8 mouse cellular contexts compared by ENCODE assay signal in genomic region chr1:172247679-172248078, GRCm38 (mm10). TPM values are rescaled to one million over a fixed set of nuclear protein-coding genes. Genes with fewer than 3 reads are reported as not detected.
DNase-seq lines count a peak whose midpoint lies in the region; ATAC-seq and TF ChIP-seq lines count a peak whose summit lies in the region.
"Had no signal": no experiment of that assay in that cellular context is flagged by ENCODE, and none has a peak within 500 bp of the region (broad histone marks: within the 10 kb centered on the region; RNA-seq: fewer than 3 reads in every experiment).

No protein-coding gene starts in this region.

- no peaks in the 10 kb centered on the region for H3K27me3 ChIP-seq in forebrain, embryonic 15.5 days
- no peaks in the 10 kb centered on the region for H3K27me3 ChIP-seq in kidney, postnatal 0 days (ENCODE audit: insufficient read depth, low read length)
- H3K27me3 ChIP-seq in midbrain, embryonic 16.5 days (ENCODE audit: control insufficient read depth, insufficient read depth, low read depth, low read length): no peaks in the 10 kb centered on the region

- ATAC-seq in forebrain, embryonic 15.5 days (replicated peaks): peak; percentile 60; the same call in 1 of the 2 replicates
- ATAC-seq in kidney, postnatal 0 days (replicated peaks; ENCODE audit: low FRiP score, low read depth): peak; percentile 33; the same call in 1 of the 2 replicates
- ATAC-seq in midbrain, embryonic 16.5 days: peak; percentile 68; the same call in 1 of the 2 replicates

- intact Hi-C loops in left cerebral cortex, adult 2 months (cut with DNase I): no loop called here
- intact Hi-C loops in left cerebral cortex, postnatal 25 days (cut with DNase I): no loop called here

- H3K4me2 ChIP-seq in forebrain, embryonic 15.5 days (replicated peaks): no peak overlapping the region
- H3K4me2 ChIP-seq in kidney, postnatal 0 days (ENCODE audit: low read length): no peak overlapping the region
- H3K4me2 ChIP-seq in midbrain, embryonic 16.5 days (ENCODE audit: low read length): no peak overlapping the region

- no peak overlapping the region for H3K9ac ChIP-seq in forebrain, embryonic 15.5 days (replicated peaks)
- no peak overlapping the region for H3K9ac ChIP-seq in kidney, postnatal 0 days (ENCODE audit: low read depth, low read length)
- no peak overlapping the region for H3K9ac ChIP-seq in midbrain, embryonic 16.5 days (ENCODE audit: low read depth, low read length)

- H3K4me1 ChIP-seq in forebrain, embryonic 15.5 days: 0 out of 2 replicates have a peak, but pooled peaks cover 8% of the 10 kb centered on the region
- 0 out of 2 replicates have a peak, but pooled peaks cover 4% of the 10 kb centered on the region for H3K4me1 ChIP-seq in kidney, postnatal 0 days (replicated peaks; ENCODE audit: insufficient read depth, low read length)
- H3K4me1 ChIP-seq in midbrain, embryonic 16.5 days (ENCODE audit: control insufficient read depth, insufficient read depth, low read length): no peaks in the 10 kb centered on the region

- 36% methylated on average over 2 of the region's 2 CpGs for WGBS in forebrain, embryonic 15.5 days
- WGBS in kidney, postnatal 0 days: 45% methylated on average over 2 of the region's 2 CpGs
- WGBS in midbrain, embryonic 16.5 days: 41% methylated on average over 2 of the region's 2 CpGs

- peak; percentile 54 for TF ChIP-seq CTCF in left cerebral cortex, adult 2 months (IDR thresholded peaks at IDR 0.05)
- TF ChIP-seq CTCF in kidney, postnatal 0 days (IDR thresholded peaks at IDR 0.05; ENCODE audit: low read depth): peak; percentile 71

- H3K36me3 ChIP-seq in forebrain, embryonic 15.5 days: no peaks in the 10 kb centered on the region
- no peaks in the 10 kb centered on the region for H3K36me3 ChIP-seq in kidney, postnatal 0 days (ENCODE audit: insufficient read depth, low read length)
- H3K36me3 ChIP-seq in midbrain, embryonic 16.5 days (ENCODE audit: control insufficient read depth, insufficient read depth, low read length): no peaks in the 10 kb centered on the region

- H3K9me3 ChIP-seq in forebrain, embryonic 15.5 days: no peaks in the 10 kb centered on the region
- H3K9me3 ChIP-seq in kidney, postnatal 0 days (replicated peaks; ENCODE audit: low read length): no peaks in the 10 kb centered on the region
- no peaks in the 10 kb centered on the region for H3K9me3 ChIP-seq in midbrain, embryonic 16.5 days (replicated peaks; ENCODE audit: control insufficient read depth, low read length, poor library complexity, severe bottlenecking)

- H3K4me3 ChIP-seq in left cerebral cortex, adult 2 months: no peak overlapping the region
- H3K4me3 ChIP-seq in forebrain, embryonic 15.5 days: no peak overlapping the region
- H3K4me3 ChIP-seq in kidney, postnatal 0 days (replicated peaks; ENCODE audit: low read depth, low read length): no peak overlapping the region
- no peak overlapping the region for H3K4me3 ChIP-seq in midbrain, embryonic 16.5 days (ENCODE audit: low read depth, low read length)
- H3K4me3 ChIP-seq: erythroblast, embryonic 14.5 days had no signal

- no peak for DNase-seq in left cerebral cortex, adult 2 months (ENCODE audit: extremely low spot score in 1 of 2, low spot score in 2 of 2)
- DNase-seq in left cerebral cortex, postnatal 25 days (ENCODE audit: low spot score in 2 of 2): no peak
- peak; percentile 37 for DNase-seq in T-cell, adult 2 months (ENCODE audit: low spot score)
- DNase-seq in kidney, postnatal 0 days (ENCODE audit: low spot score): peak; percentile 71
- DNase-seq in MN1 (ENCODE audit: low spot score): no peak

- no peak overlapping the region for H3K27ac ChIP-seq in left cerebral cortex, adult 2 months
- no peak overlapping the region for H3K27ac ChIP-seq in forebrain, embryonic 15.5 days (replicated peaks)
- H3K27ac ChIP-seq in kidney, postnatal 0 days: no peak overlapping the region
- H3K27ac ChIP-seq in midbrain, embryonic 16.5 days (ENCODE audit: low read length): no peak overlapping the region

RNA-seq across cellular contexts. Expression of gene Atp1a4, which starts 10.5 kb away (rescaled TPM):
- total RNA-seq in left cerebral cortex, adult 2 months (2021): not detected
- total RNA-seq in left cerebral cortex, postnatal 25 days (2021): not detected
- 0.09 and 0.10 TPM in 2 replicates for polyA plus RNA-seq in forebrain, embryonic 15.5 days (2015; fragmentation: Nextera tagmentation; extraction: Ambion mirVana)
- polyA plus RNA-seq in kidney, postnatal 0 days (2015; fragmentation: Nextera tagmentation; extraction: Ambion mirVana): not detected in 2 replicates
- not detected in 2 replicates for polyA plus RNA-seq in midbrain, embryonic 16.5 days (2015; fragmentation: Nextera tagmentation; extraction: Ambion mirVana)
- polyA plus RNA-seq: erythroblast, embryonic 14.5 days had no signal

RNA-seq across cellular contexts. Expression of gene Igsf8, which starts 13.8 kb away (rescaled TPM):
- 100 to 1,000 TPM; 257 to 260 TPM for total RNA-seq in left cerebral cortex, adult 2 months (2021)
- 100 to 1,000 TPM; 232 to 242 TPM for total RNA-seq in left cerebral cortex, postnatal 25 days (2021)
- polyA plus RNA-seq in forebrain, embryonic 15.5 days (2015; fragmentation: Nextera tagmentation; extraction: Ambion mirVana): 137 and 162 TPM in 2 replicates
- 39.0 and 43.0 TPM in 2 replicates for polyA plus RNA-seq in kidney, postnatal 0 days (2015; fragmentation: Nextera tagmentation; extraction: Ambion mirVana)
- polyA plus RNA-seq in midbrain, embryonic 16.5 days (2015; fragmentation: Nextera tagmentation; extraction: Ambion mirVana): 63.9 and 64.0 TPM in 2 replicates

RNA-seq across cellular contexts. Expression of gene Casq1, which starts 28.0 kb away (rescaled TPM):
- total RNA-seq in left cerebral cortex, adult 2 months (2021): under 1 TPM in 1 of 2 experiments, not detected in 1; 0.48 TPM
- total RNA-seq in left cerebral cortex, postnatal 25 days (2021): under 1 TPM in 1 of 2 experiments, not detected in 1; 0.34 TPM
- 6.2 and 6.4 TPM in 2 replicates for polyA plus RNA-seq in forebrain, embryonic 15.5 days (2015; fragmentation: Nextera tagmentation; extraction: Ambion mirVana)
- 2.4 and 3.1 TPM in 2 replicates for polyA plus RNA-seq in kidney, postnatal 0 days (2015; fragmentation: Nextera tagmentation; extraction: Ambion mirVana)
- polyA plus RNA-seq in midbrain, embryonic 16.5 days (2015; fragmentation: Nextera tagmentation; extraction: Ambion mirVana): 1.8 and 2.2 TPM in 2 replicates
- polyA plus RNA-seq: erythroblast, embryonic 14.5 days had no signal

RNA-seq across cellular contexts. Expression of gene Pea15a, which starts 41.1 kb away (rescaled TPM):
- total RNA-seq in left cerebral cortex, adult 2 months (2021): 100 to 1,000 TPM; 387 to 422 TPM
- 100 to 1,000 TPM; 411 to 429 TPM for total RNA-seq in left cerebral cortex, postnatal 25 days (2021)
- polyA plus RNA-seq in forebrain, embryonic 15.5 days (2015; fragmentation: Nextera tagmentation; extraction: Ambion mirVana): 462 and 488 TPM in 2 replicates
- polyA plus RNA-seq in kidney, postnatal 0 days (2015; fragmentation: Nextera tagmentation; extraction: Ambion mirVana): 91.8 and 103 TPM in 2 replicates
- 460 and 525 TPM in 2 replicates for polyA plus RNA-seq in midbrain, embryonic 16.5 days (2015; fragmentation: Nextera tagmentation; extraction: Ambion mirVana)

RNA-seq across cellular contexts. Expression of gene Atp1a2, which starts 50.2 kb away (rescaled TPM):
- 100 to 1,000 TPM; 628 to 676 TPM for total RNA-seq in left cerebral cortex, adult 2 months (2021)
- 100 to 1,000 TPM; 610 to 694 TPM for total RNA-seq in left cerebral cortex, postnatal 25 days (2021)
- 32.2 and 33.1 TPM in 2 replicates for polyA plus RNA-seq in forebrain, embryonic 15.5 days (2015; fragmentation: Nextera tagmentation; extraction: Ambion mirVana)
- 1.6 and 2.0 TPM in 2 replicates for polyA plus RNA-seq in kidney, postnatal 0 days (2015; fragmentation: Nextera tagmentation; extraction: Ambion mirVana)
- polyA plus RNA-seq in midbrain, embryonic 16.5 days (2015; fragmentation: Nextera tagmentation; extraction: Ambion mirVana): 53.2 and 69.0 TPM in 2 replicates
- polyA plus RNA-seq: erythroblast, embryonic 14.5 days had no signal

Comparison
In these comparisons a context has a peak if more than half of its experiments do, and no peak if none do; other contexts are left out.
1. DNase-seq: peak in T-cell, adult 2 months (single experiment) and kidney, postnatal 0 days (single experiment); none in left cerebral cortex, adult 2 months (0 of 2), left cerebral cortex, postnatal 25 days (0 of 2) and MN1 (single experiment).
2. Peak in every context shown above with its lines, with median percentiles within 50 percentile points of each other: ATAC-seq.